Mouse (Mus musculus) retina, postnatal 7 days (tissue): ENCODE results near the gene Tnfrsf23.
"Not testable (repeated sequence)": the region's sequence is repeated elsewhere in the genome, so short reads cannot be mapped to it uniquely, and the experiment has no call there.

Experiments
- DNase-seq: peaks from one replicate; pipeline ENCODE4 v3.0.0-alpha.2; 2012; ENCODE audit warnings: low read depth, low spot score

The Tnfrsf23 gene

DNA sequence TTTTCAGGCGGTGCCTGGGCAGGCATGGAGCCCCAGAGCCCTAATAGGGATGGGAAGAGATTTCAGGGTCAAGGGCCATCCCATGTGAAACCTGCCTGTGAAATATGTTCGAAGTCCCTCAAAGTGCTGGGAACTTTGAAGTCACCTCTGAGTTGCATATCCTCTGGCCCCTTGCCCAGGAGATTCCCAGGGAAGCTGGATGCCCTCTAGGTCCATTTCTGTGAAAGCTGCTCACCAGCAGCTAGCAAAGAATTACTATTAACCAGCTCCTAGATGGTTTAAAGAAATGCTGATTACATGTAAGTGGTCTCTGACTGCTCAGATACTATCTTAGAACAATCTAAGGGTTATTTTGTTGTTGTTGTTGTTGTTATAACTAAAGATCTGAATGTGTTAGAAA lies 1.1 kb downstream of the Tnfrsf23 start:
- not testable (repeated sequence) for DNase-seq

DNA sequence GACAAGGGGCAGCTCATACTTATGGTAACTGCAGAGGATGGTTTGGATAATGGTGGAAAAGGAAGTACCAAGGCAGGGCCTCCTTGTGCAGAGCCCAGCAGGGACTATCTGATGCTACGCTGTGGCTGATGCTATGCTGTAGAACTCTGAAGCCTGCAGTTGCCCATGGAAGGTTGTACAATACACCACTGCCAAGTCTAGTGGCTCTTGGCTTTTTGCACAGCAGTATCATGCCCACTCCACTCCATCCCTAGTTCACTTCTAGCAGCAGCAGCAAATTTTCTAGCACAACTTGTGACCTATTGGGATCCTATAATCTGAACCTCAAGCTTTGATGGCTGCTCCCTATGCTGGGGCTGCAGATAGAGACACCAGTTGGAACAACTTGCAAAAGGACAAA lies 4.1 kb downstream of the Tnfrsf23 start:
- DNase-seq, result no peak

DNA sequence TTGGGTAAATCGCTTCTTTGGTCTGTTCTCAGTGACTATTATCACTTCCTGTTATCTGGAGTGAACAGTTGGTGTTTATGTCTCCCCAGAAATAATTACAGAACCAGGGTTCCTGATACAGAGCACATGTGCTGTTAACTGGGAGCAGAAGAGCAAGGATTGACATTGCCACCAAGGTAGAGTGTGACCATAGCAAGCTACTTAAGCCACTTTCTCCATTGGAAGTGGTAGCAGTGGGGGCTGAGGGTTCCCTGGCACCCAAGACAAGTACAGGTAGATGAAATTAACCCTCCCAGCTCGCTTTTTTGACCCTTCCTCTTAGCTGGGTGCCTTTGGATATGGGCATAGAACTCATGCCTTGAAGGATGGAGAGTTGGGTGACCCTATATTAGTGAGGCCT lies 4.8 kb downstream of the Tnfrsf23 start:
- DNase-seq, result not testable (repeated sequence)

GRCm38 (mm10) chr7:143679650-143680049 lies 6.0 kb downstream of the Tnfrsf23 start:
- DNase-seq, result not testable (repeated sequence)

GRCm38 (mm10) chr7:143666427-143667311 lies 19.0 kb downstream of the Tnfrsf23 start:
- no peak for DNase-seq

- DNase-seq, result no peak
Observed at GRCm38 (mm10) chr7:143663470-143663869, 22.2 kb downstream of the Tnfrsf23 start.

DNA sequence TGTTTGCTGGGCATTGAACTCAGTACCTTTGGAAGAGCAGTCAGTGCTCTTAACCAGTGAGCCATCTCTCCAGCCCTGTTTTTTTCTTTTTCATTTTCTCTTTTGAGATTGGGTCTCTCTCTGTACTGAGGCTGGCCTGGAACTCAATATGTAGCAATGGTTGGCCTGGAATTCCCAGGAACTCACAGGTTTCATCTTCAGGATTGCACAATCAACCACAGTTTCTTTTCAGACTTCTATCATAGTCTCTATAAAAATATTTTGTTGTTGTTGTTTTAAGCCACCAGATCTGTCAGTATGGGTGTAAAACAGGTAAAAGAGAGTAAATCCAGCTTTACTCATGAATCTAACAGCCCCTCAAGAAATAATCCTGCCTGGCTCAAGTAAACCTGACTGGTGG lies 24.9 kb downstream of the Tnfrsf23 start:
- DNase-seq, result no peak

GRCm38 (mm10) chr7:143649769-143650346 lies 35.8 kb downstream of the Tnfrsf23 start:
- not testable (repeated sequence) for DNase-seq

DNA sequence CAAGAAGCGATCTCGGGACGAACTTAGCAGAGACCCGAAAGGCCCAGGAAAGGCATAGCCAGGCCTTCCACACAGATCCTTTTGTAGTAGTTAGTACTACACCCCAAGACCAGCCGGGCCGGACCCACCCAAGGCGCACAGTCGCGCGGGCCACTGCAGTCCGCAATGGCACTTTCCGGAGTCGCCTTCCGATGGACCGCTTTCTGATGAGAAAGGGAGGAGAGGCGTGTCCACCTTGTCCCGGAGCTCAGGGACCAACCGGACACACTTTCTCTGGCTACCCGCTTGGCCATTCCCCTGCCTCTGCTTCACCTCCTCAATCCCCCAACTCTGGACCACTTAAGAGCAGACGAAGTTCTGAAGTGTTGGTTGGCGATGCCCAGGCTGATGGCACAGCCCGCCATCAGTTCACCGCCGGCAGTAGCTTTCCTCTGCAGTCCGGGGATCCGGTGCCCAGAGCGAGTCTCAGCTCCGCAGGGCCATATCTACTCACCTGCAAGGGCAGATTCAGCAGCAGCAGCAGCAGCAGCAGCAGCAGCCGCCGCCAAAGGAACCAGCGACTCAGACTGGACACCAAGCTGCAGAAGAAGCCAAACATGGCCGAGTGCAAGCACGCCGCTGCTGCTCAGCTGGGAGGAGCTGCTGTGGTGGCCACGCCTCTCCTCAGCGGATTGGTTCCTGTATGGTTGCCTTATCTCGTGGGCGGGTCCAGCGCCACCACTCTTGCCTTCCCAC lies 36.5 kb downstream of the Tnfrsf23 start, which contains the start of gene Tnfrsf22:
Gene Tnfrsf22 (minus strand): TSS at position 628 of the 735 bp plus-strand sequence.
- DNase-seq, result peak; percentile 46

DNA sequence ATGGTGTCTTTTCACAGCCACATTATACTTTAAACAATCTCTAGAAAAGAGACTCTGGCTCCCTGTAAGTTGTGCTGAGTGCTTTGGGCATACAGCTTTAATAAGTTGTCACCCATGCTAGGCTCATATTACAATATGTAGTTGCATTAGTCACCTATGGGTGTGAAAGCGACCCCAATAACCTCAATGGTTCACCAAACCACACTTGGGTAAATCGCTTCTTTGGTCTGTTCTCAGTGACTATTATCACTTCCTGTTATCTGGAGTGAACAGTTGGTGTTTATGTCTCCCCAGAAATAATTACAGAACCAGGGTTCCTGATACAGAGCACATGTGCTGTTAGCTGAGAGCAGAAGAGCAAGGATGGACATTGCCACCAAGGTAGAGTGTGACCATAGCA lies 41.7 kb downstream of the Tnfrsf23 start:
- not testable (repeated sequence) for DNase-seq

DNA sequence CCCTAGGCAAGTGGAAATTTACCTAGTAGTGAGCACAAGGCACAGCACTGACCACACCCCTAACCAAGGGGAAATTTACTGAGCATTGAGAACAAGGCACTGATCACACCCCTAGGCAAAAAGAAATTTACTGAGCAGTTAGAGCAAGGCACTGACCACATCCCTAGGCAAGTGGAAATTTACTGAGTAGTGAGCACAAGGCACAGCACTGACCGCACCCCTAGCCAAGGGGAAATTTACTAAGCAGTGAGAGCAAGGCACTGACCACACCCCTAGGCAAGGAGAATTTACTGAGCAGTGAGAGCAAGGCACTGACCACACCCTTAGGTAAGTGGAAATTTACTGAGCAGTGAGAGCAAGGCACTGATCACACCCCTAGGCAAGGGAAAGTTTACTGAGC lies 49.0 kb downstream of the Tnfrsf23 start:
- no peak for DNase-seq

DNA sequence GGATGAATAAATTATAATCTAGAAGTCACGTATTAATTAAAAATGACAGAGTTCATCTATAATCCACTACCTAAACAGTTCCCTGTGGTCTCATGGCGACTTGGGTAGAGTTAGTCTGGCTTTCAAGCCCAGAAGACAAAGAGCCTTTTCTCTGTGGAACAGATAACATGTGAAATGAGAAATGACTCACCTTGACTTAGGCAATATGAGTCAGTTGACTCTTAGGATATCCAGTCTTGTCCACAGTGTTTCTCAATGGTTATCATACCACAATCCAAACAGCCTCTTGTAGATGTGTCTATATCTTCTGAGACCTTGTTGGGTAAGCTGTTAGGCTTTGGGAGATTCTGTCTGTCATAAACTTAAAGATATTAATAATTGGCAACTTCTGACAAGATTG lies 54.2 kb downstream of the Tnfrsf23 start:
- no peak for DNase-seq

GRCm38 (mm10) chr7:143629501-143629900 lies 56.2 kb downstream of the Tnfrsf23 start:
- no peak for DNase-seq

DNA sequence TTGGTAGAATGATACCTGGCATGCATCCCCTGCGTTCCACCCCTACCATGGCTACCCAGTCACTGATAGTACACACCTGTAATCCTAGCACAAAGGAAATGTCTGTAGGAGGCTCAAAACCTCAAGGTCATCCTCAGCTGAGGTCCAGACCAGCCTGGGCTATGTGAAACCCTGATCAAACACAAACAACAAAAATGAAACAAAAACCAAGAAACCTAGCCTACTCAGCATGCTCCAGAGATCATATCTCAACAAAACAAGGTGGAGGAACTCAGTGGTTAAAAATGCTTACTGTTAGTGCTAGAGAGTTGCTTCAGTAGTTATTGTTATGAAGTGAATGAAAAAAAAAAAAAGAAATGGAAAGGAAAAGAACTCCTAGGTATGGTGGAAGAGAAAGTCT lies 57.1 kb downstream of the Tnfrsf23 start, which contains the start of gene Tnfrsf26:
Gene Tnfrsf26 (minus strand): TSS at position 183 of the 400 bp plus-strand sequence.
- DNase-seq, result no peak

DNA sequence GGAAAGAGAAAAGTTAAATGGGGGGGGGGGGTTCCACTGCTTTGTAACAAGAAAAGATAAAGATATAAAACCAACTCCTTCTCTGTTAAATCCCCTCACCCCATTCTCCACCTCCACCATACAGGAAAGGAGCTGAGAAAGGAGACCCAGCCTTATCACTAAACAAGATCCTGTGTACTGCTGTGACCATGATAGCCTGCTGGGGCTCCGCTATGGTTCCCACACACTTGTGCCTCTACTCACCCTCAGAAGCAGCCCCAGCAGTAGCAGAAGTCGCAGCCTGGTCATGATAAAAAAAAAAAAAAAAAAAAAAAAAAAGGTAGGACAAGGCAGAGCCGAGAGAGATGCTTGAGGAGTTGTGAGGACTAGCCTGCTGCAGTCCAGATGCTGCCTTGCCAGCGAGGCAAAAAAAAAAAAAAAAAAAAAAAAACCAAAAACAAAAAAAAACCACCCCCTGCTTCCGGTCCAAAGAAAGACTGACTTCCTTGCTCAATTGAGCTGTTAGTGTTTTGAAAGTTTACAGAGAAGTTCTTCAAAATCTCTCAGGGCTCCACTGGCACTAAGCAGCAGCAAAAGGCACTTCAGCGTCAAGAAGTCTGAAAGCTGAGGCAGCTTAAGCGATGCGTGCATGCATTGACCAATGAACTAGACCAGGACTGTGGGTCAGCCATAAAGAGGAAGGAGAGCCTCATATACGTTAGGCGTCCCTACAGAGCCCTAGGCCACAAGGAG lies 58.0 kb downstream of the Tnfrsf23 start:
- DNase-seq, result no peak

DNA sequence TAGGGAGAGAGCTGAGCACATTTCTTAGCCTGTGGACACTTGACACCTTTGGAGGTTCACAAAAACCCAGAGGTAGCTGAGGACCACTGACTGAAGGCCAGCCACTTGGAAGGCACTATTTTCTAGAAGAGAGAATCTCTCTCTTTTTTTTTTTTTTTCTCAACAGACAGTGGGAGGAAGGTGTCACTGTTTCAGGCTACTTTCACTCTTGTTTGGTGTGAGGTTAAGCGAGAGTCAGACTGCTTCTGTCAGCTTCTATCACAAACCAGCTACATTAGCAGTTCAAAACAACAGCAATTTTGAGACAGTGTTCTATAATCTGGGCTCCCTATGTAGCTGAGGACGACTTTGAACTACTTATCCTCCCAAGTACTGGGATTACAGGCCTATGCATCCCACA lies 59.5 kb downstream of the Tnfrsf23 start:
- no peak for DNase-seq

DNA sequence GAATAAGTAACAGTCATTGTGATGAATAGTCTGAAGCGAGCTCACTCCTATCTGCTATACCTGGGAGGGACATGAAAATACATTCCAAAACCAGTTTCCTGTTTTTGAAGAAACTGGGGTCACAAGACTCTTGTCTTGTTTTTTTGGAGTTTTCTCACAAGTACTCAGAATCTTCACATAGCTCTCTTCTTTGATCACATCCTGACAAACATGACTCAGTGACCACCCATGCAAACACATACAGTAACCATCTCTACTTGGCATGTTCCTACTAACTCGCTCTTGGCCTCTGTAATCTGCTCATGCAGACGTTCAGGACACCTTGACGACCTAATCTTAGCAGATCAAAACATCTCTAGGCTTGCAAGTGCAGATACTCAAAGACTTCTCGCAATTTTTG lies 60.5 kb downstream of the Tnfrsf23 start:
- no peak for DNase-seq

DNA sequence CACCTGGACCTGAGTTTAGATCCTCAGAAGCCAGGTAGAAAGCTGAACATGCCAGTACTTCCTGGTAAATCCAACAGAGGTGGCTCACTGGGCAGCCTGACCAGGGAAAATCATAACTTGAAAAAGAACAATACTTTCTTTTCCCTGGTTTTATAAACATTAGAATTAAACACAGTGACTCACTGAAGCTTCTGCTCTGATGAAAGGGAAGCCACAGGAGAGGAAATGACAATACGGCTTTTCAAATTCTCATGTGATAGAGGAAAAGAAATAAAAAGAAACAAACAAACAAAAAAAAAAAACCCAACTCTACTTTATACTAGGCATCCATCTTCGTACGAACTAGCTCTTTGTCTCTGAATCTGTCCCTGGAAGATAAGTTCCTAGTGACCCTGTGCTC lies 61.1 kb downstream of the Tnfrsf23 start:
- no peak for DNase-seq

DNA sequence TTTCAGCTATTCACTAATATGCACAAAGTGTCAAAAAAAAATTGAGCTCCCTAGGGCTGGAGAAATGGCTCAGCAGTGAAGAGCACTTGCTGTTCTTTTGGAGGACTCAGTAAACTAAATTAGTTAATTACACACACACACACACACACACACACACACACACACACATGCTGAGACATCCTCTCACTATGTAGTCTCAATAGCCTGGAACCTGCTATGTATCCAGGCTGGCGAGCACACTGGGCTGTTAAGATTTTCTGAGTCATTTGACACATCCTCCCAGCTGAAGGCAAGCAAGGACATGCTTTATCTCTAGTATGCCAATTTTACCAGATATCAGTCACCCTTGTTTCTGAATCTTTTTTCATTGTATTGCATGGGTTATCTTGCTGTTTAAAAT lies 64.7 kb downstream of the Tnfrsf23 start:
- no peak for DNase-seq
